Mouse (Mus musculus) megakaryocyte-erythroid progenitor cell, adult 5-6 weeks (primary cell): ENCODE measurements at regions not wholly inside any gene's neighbourhood (a gene's known extent, or its start where the extent isn't known, plus 50 kb on each side); places are given as distances from the start of the nearest gene placed in this dataset.

Source experiments
- ATAC-seq: replicated peaks from 2 replicates; pipeline ENCODE4 v1.8.0; 2016; ENCODE audit warnings: mild to moderate bottlenecking, inconsistent platforms; ENCODE audit not compliant: severe bottlenecking, poor library complexity, low FRiP score, low TSS enrichment

GRCm38 (mm10) chr7:121335390-121336109, 56.1 kb upstream of the Hs3st2 start:
- ATAC-seq: no peak

GRCm38 (mm10) chr7:121339942-121340341, 51.7 kb upstream of the Hs3st2 start:
- no peak for ATAC-seq
